Mouse (Mus musculus) midbrain, embryonic 16.5 days (tissue): Measurements from ENCODE around the gene Gm1123. TPM values are rescaled to one million over a fixed set of nuclear protein-coding genes. Genes with fewer than 3 reads are reported as not detected.

Experiments
- ATAC-seq: fragments of 200-750 bp; cut with Nextera tagmentation; 2 replicates; pipeline ENCODE4 v1.8.0; 2017; ENCODE audit warnings: moderate TSS enrichment
- H3K27ac ChIP-seq: fragments of 300-500 bp; sonication (generic); 2 replicates; pipeline ENCODE4 v1.5.1; 2014; ENCODE audit warnings: mild to moderate bottlenecking, low read length, mixed read lengths
- H3K27me3 ChIP-seq: fragments of 300-500 bp; sonication (generic); 2 replicates; pipeline ENCODE4 v1.6.1; 2014; ENCODE audit warnings: low read depth, low read length, mixed read lengths; ENCODE audit not compliant: control insufficient read depth, insufficient read depth
- H3K36me3 ChIP-seq: fragments of 300-500 bp; sonication (generic); 2 replicates; pipeline ENCODE4 v1.6.1; 2014; ENCODE audit warnings: mild to moderate bottlenecking, low read length, moderate library complexity, mixed read lengths; ENCODE audit not compliant: control insufficient read depth, insufficient read depth
- H3K4me1 ChIP-seq: fragments of 300-500 bp; sonication (generic); 2 replicates; pipeline ENCODE4 v1.6.1; 2014; ENCODE audit warnings: mild to moderate bottlenecking, low read length, mixed read lengths; ENCODE audit not compliant: control insufficient read depth, insufficient read depth
- H3K4me2 ChIP-seq: fragments of 300-500 bp; sonication (generic); 2 replicates; pipeline ENCODE4 v1.6.1; 2014; ENCODE audit warnings: mild to moderate bottlenecking, low read length, mixed read lengths
- H3K4me3 ChIP-seq: fragments of 300-500 bp; sonication (generic); 2 replicates; pipeline ENCODE4 v1.5.1; 2014; ENCODE audit warnings: low read depth, mild to moderate bottlenecking, low read length, moderate library complexity, mixed read lengths
- H3K9ac ChIP-seq: fragments of 300-500 bp; sonication (generic); 2 replicates; pipeline ENCODE4 v1.6.1; 2014; ENCODE audit warnings: low read depth, low read length, mixed read lengths
- H3K9me3 ChIP-seq: fragments of 300-500 bp; sonication (generic); replicated peaks from 2 replicates; pipeline ENCODE4 v1.6.1; 2014; ENCODE audit warnings: mild to moderate bottlenecking, low read length, mixed read lengths; ENCODE audit not compliant: control insufficient read depth, poor library complexity, severe bottlenecking
- WGBS: fragments of 180-500 bp; shearing (Covaris S2); extraction: QIAGEN DNeasy Blood & Tissue Kit; methylation state at CpG from one replicate; pipeline ENCODE4 v1.1.7; 2014; 5-methylcytosine and 5-hydroxymethylcytosine counted together
- polyA plus RNA-seq: library from polyadenylated mRNA; unstranded; fragments of >200 nt; fragmentation: Nextera tagmentation; extraction: Ambion mirVana; gene quantifications from 2 replicates; pipeline ENCODE4 v1.2.1, GENCODE M21; 2015

Gene Gm1123
- polyA plus RNA-seq, 1 experiment from 2014 or later, result 0.19 TPM

- no peaks in the 10 kb centered on the region; the same call in 1 of the 2 replicates for H3K9me3 ChIP-seq
- no peak overlapping the region for H3K27ac ChIP-seq
- no peak overlapping the region for H3K4me3 ChIP-seq
- under 1% methylated on average over 23 of the region's 23 CpGs for WGBS
- H3K4me2 ChIP-seq, result no peak overlapping the region
- ATAC-seq, result no peak
- H3K36me3 ChIP-seq, result no peaks in the 10 kb centered on the region
- H3K9ac ChIP-seq, result no peak overlapping the region
- peaks cover 52% of the 10 kb centered on the region for H3K27me3 ChIP-seq
- H3K4me1 ChIP-seq, result peaks cover 22% of the 10 kb centered on the region
Measured at GRCm38 (mm10) chr9:98957751-98958351, 77.7 kb downstream of the Gm1123 start.

Other genes starting within 250 kb of the Gm1123 start
- 0.32 TPM in 1 of 2 replicates, not detected in the other for gene Prr23a1, start 193.2 kb downstream of the Gm1123 start, polyA plus RNA-seq
- not detected in 2 replicates for gene Prr23a2, start 179.2 kb downstream of the Gm1123 start, polyA plus RNA-seq
- gene Prr23a3, start 170.9 kb downstream of the Gm1123 start, polyA plus RNA-seq, result not detected in 2 replicates
- gene 7420426K07Rik, start 132.6 kb downstream of the Gm1123 start, polyA plus RNA-seq, result not detected in 2 replicates
- 0.49 and 0.52 TPM in 2 replicates for gene Foxl2, start 80.4 kb downstream of the Gm1123 start, polyA plus RNA-seq
- 118 and 119 TPM in 2 replicates for gene Faim, start 49.3 kb downstream of the Gm1123 start, polyA plus RNA-seq
- 2.3 and 3.4 TPM in 2 replicates for gene Pik3cb, start 104.9 kb upstream of the Gm1123 start, polyA plus RNA-seq
- gene Faiml, start 201.5 kb upstream of the Gm1123 start, polyA plus RNA-seq, result not detected in 2 replicates
- gene Cep70, start 207.7 kb upstream of the Gm1123 start, polyA plus RNA-seq, result 56.0 and 64.1 TPM in 2 replicates